Mouse (Mus musculus) thymus, adult 2 months (tissue): ENCODE data around the gene Bphl. TPM values are rescaled to one million over a fixed set of nuclear protein-coding genes. Genes with fewer than 3 reads are reported as not detected.

Experiments
- DNase-seq: peaks from one replicate; pipeline ENCODE4 v3.0.0; 2021
- H3K27ac ChIP-seq: fragments of 200-500 bp; 2 replicates; pipeline ENCODE4 v1.5.1; 2012; ENCODE audit warnings: low read length, control low read depth; ENCODE audit not compliant: control insufficient read depth, insufficient read depth
- H3K27me3 ChIP-seq: fragments of 200-500 bp; 2 replicates; pipeline ENCODE4 v1.6.1; 2012; ENCODE audit warnings: mild to moderate bottlenecking, low read length, moderate library complexity, mixed read lengths; ENCODE audit not compliant: control insufficient read depth, insufficient read depth
- H3K36me3 ChIP-seq: fragments of 200-500 bp; 2 replicates; pipeline ENCODE4 v1.6.1; 2012; ENCODE audit warnings: mild to moderate bottlenecking, low read length, moderate library complexity; ENCODE audit not compliant: control insufficient read depth, insufficient read depth
- H3K4me1 ChIP-seq: fragments of 200-500 bp; replicated peaks from 2 replicates; pipeline ENCODE4 v1.6.1; 2012; ENCODE audit warnings: low read length; ENCODE audit not compliant: control insufficient read depth, insufficient read depth
- H3K4me3 ChIP-seq: fragments of 200-500 bp; 2 replicates; pipeline ENCODE4 v1.5.1; 2012; ENCODE audit warnings: mild to moderate bottlenecking, low read length, control low read depth, moderate library complexity; ENCODE audit not compliant: control insufficient read depth, insufficient read depth
- CTCF ChIP-seq: fragments of 200-500 bp; IDR thresholded peaks from 2 replicates; pipeline ENCODE4 v1.5.1; 2012; ENCODE audit warnings: mild to moderate bottlenecking, control low read depth, low read length, moderate library complexity, borderline replicate concordance; ENCODE audit not compliant: control insufficient read depth, poor library complexity, insufficient read depth; ENCODE audit errors: extremely low read depth
- POLR2A ChIP-seq: fragments of 200-500 bp; IDR thresholded peaks from 2 replicates; pipeline ENCODE4 v1.6.1; 2012; ENCODE audit warnings: mild to moderate bottlenecking, low read length, control low read depth, moderate library complexity; ENCODE audit not compliant: control insufficient read depth, poor library complexity, insufficient read depth; ENCODE audit errors: extremely low read depth
- WGBS: fragments of 180-500 bp; shearing (Covaris S2); methylation state at CpG from one replicate; pipeline ENCODE4 v1.1.7; 2018; 5-methylcytosine and 5-hydroxymethylcytosine counted together
- polyA plus RNA-seq: library from polyadenylated mRNA; depleted of rRNA; stranded (reverse); fragments of >200 nt; gene quantifications from 2 replicates; pipeline ENCODE4 v1.2.3, GENCODE M21; 2012

Bphl gene
- polyA plus RNA-seq, 1 experiment, result 24.7 TPM

- 71% methylated on average over 4 of the region's 4 CpGs for WGBS
- Histone ChIP-seq H3K36me3 (no peaks in the 10 kb centered on the region), H3K4me1 (peaks cover 19% of the 10 kb centered on the region), H3K27me3 (no peaks in the 10 kb centered on the region), H3K4me3 (no peak overlapping the region), H3K27ac (peak overlapping the region; percentile 46)
- DNase-seq, result no peak
- TF ChIP-seq POLR2A (no peak), CTCF (no peak)
Observed at GRCm38 (mm10) chr13:34096455-34096854, 59.1 kb downstream of the Bphl start.

- Histone ChIP-seq H3K27me3 (no peaks in the 10 kb centered on the region), H3K4me1 (peaks cover 19% of the 10 kb centered on the region), H3K4me3 (no peak overlapping the region), H3K27ac (no peak overlapping the region), H3K36me3 (no peaks in the 10 kb centered on the region)
- TF ChIP-seq POLR2A (no peak), CTCF (no peak)
- no peak for DNase-seq
- 91% methylated on average over 3 of the region's 3 CpGs for WGBS
Observed at GRCm38 (mm10) chr13:34097086-34097485, 59.7 kb downstream of the Bphl start.

- H3K36me3 ChIP-seq, result no peaks in the 10 kb centered on the region
- TF ChIP-seq POLR2A (no peak), CTCF (no peak)
- no peaks in the 10 kb centered on the region for H3K27me3 ChIP-seq
- no peak overlapping the region for H3K4me3 ChIP-seq
- H3K4me1 ChIP-seq, result peaks cover 12% of the 10 kb centered on the region
- 98% methylated on average over 3 of the region's 3 CpGs for WGBS
- no peak for DNase-seq
- no peak overlapping the region for H3K27ac ChIP-seq
Observed at GRCm38 (mm10) chr13:34100733-34101132, 63.3 kb downstream of the Bphl start.

GRCm38 (mm10) chr13:34101247-34101646 is 63.9 kb downstream of the Bphl start:
- TF ChIP-seq POLR2A, result no peak
- TF ChIP-seq CTCF, result no peak
- no peaks in the 10 kb centered on the region for H3K27me3 ChIP-seq
- H3K4me3 ChIP-seq, result no peak overlapping the region
- no peak for DNase-seq
- no peak overlapping the region for H3K27ac ChIP-seq
- H3K4me1 ChIP-seq, result peaks cover 9% of the 10 kb centered on the region
- no peaks in the 10 kb centered on the region for H3K36me3 ChIP-seq
- 98% methylated on average over 10 of the region's 10 CpGs for WGBS

GRCm38 (mm10) chr13:34101908-34102307 is 64.5 kb downstream of the Bphl start:
- H3K4me1 ChIP-seq, result peaks cover 3% of the 10 kb centered on the region
- no peak for DNase-seq
- no peak for TF ChIP-seq POLR2A
- no peak for TF ChIP-seq CTCF
- H3K27ac ChIP-seq, result no peak overlapping the region
- H3K36me3 ChIP-seq, result no peaks in the 10 kb centered on the region
- no peaks in the 10 kb centered on the region for H3K27me3 ChIP-seq
- H3K4me3 ChIP-seq, result no peak overlapping the region
- WGBS, result 81% methylated on average over 9 of the region's 9 CpGs

- Histone ChIP-seq H3K4me3 (no peak overlapping the region), H3K27ac (no peak overlapping the region), H3K27me3 (no peaks in the 10 kb centered on the region), H3K4me1 (peaks cover 6% of the 10 kb centered on the region), H3K36me3 (no peaks in the 10 kb centered on the region)
- no peak for DNase-seq
- WGBS, result 90% methylated on average over 1 of the region's 1 CpGs
- TF ChIP-seq CTCF (no peak), POLR2A (no peak)
Observed at GRCm38 (mm10) chr13:34105364-34105763, 68.0 kb downstream of the Bphl start.

- H3K36me3 ChIP-seq, result no peaks in the 10 kb centered on the region
- H3K27ac ChIP-seq, result no peak overlapping the region
- H3K4me1 ChIP-seq, result peaks cover 4% of the 10 kb centered on the region; the same call in 1 of the 2 replicates
- no peak for DNase-seq
- WGBS, result 98% methylated on average over 2 of the region's 2 CpGs
- TF ChIP-seq CTCF (no peak), POLR2A (no peak)
- H3K4me3 ChIP-seq, result no peak overlapping the region
- no peaks in the 10 kb centered on the region for H3K27me3 ChIP-seq
Observed at GRCm38 (mm10) chr13:34106256-34106655, 68.9 kb downstream of the Bphl start.
